Mouse (Mus musculus) testis, adult 2 months (tissue): ENCODE results near the gene Olfr1356.

Experiments used
- CTCF ChIP-seq: fragments of 200-500 bp; IDR thresholded peaks from 2 replicates; pipeline ENCODE4 v1.5.1; 2012; ENCODE audit warnings: low read depth, mild to moderate bottlenecking, inconsistent platforms, low read length, moderate library complexity; ENCODE audit not compliant: control insufficient read depth, insufficient read depth, insufficient replicate concordance
- POLR2A ChIP-seq: fragments of 200-500 bp; IDR thresholded peaks from 2 replicates; pipeline ENCODE4 v1.6.1; 2012; ENCODE audit warnings: low read depth, mild to moderate bottlenecking, inconsistent platforms, low read length, moderate library complexity; ENCODE audit not compliant: control insufficient read depth

DNA sequence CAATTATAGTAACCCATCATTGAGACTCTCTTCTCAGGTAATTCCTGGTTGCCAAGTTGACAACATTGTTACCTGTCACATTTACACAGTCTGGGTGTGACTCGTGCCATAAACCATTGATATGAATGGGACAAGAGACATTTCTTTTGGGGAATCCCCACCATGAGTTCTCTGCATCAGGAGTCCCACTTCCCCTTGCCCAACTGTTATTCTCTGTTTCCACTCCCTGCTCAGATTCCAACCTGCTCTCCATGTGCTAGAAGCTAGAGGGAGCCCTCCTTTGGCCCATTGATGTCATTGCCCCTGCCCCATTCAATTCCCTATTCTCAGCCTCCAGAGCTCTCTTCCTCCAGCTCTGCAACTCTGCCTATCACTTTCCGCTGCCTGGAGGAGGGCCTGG lies 50.5 kb downstream of the Olfr1356 start:
- TF ChIP-seq POLR2A (no peak), CTCF (no peak)
